ENCODE assay signal across 10 mouse cellular contexts in the genomic region with DNA sequence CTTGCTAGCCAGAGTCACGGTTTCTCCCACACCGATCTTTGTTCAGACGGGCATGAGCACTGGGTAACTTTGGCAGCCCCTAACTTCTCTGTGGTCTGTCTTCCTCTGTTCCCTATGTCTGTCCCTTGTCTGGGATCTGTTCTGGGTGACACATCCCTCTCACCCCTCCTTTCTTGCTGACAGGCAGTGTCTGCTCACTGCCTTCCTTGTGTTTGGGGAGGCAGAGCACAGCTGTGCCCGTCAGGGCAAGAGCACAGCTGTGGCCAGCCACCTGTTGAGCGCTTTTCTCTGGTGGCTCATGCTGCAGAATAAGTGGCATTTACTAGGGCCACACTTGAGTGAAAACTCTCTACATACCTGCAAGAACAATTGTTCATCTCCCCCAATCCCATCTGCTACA.
DNase-seq lines count a peak whose midpoint lies in the region; TF ChIP-seq lines count a peak whose summit lies in the region.
"Had no signal": no experiment of that assay in that cellular context is flagged by ENCODE, and none has a peak within 500 bp of the region (broad histone marks: within the 10 kb centered on the region; RNA-seq: fewer than 3 reads in every experiment).

No protein-coding gene starts in this region.

- 22% methylated on average over 5 of the region's 5 CpGs for WGBS in spleen, adult 2 months

- no peaks in the 10 kb centered on the region for H3K27me3 ChIP-seq in spleen, adult 2 months (ENCODE audit: control insufficient read depth, insufficient read depth, low read length)
- H3K27me3 ChIP-seq: embryonic facial prominence, embryonic 13.5 days had no signal

- no peak for TF ChIP-seq POLR2A in spleen, adult 2 months (IDR thresholded peaks at IDR 0.05; ENCODE audit: low read depth, low read length)

- TF ChIP-seq CTCF in spleen, adult 2 months (IDR thresholded peaks at IDR 0.05; ENCODE audit: extremely low read depth, insufficient read depth, insufficient read length, insufficient replicate concordance): no peak

- H3K36me3 ChIP-seq in spleen, adult 2 months (ENCODE audit: control insufficient read depth, insufficient read depth, low read length): peaks cover 3% of the 10 kb centered on the region; the same call in 1 of the 2 replicates
- H3K36me3 ChIP-seq: embryonic facial prominence, embryonic 13.5 days had no signal

- H3K4me1 ChIP-seq in spleen, adult 2 months (ENCODE audit: control insufficient read depth, insufficient read depth, insufficient read length): peaks cover 17% of the 10 kb centered on the region; the same call in 1 of the 2 replicates

- DNase-seq in layer of hippocampus, adult 11-12 months (ENCODE audit: low spot score): peak; percentile 35
- no peak for DNase-seq in layer of hippocampus, postnatal 14 days (ENCODE audit: low spot score in 2 of 2)
- peak in 1 of 2 experiments; percentile 38 for DNase-seq in spleen, adult 2 months (ENCODE audit: low read depth in 1 of 2, low spot score in 2 of 2)
- no peak for DNase-seq in spleen, adult 12 weeks (ENCODE audit: low spot score)
- peak; percentile 11 for DNase-seq in naive thymus-derived CD4-positive, alpha-beta T cell, adult 2 months (ENCODE audit: low read depth)
- DNase-seq in cerebellum, postnatal 36 days: no peak
- DNase-seq in cerebellum, adult 9-11 months: no peak
- DNase-seq: kidney, adult 8-10 months; lung, postnatal 14 days had no signal

- H3K27ac ChIP-seq in spleen, adult 2 months (ENCODE audit: insufficient read depth, low read length): peak overlapping the region; percentile 59

- H3K4me3 ChIP-seq in spleen, adult 2 months (ENCODE audit: extremely low read depth, insufficient read depth, insufficient read length): no peak overlapping the region
- H3K4me3 ChIP-seq: embryonic facial prominence, embryonic 13.5 days had no signal

Comparison
In these comparisons a context has a peak if more than half of its experiments do, and no peak if none do; other contexts are left out.
1. DNase-seq: peak in layer of hippocampus, adult 11-12 months (single experiment) and naive thymus-derived CD4-positive, alpha-beta T cell, adult 2 months (single experiment); none in layer of hippocampus, postnatal 14 days (0 of 2), spleen, adult 12 weeks (single experiment), cerebellum, postnatal 36 days (0 of 2) and cerebellum, adult 9-11 months (single experiment).